Mouse (Mus musculus) bone marrow, adult 2 months (tissue): Measurements from ENCODE around the gene Chd9. TPM values are rescaled to one million over a fixed set of nuclear protein-coding genes. Genes with fewer than 3 reads are reported as not detected.
"Not testable (repeated sequence)": the region's sequence is repeated elsewhere in the genome, so short reads cannot be mapped to it uniquely, and the experiment has no call there.

ENCODE experiments used
- H3K27ac ChIP-seq: fragments of 200-500 bp; 2 replicates; pipeline ENCODE4 v1.5.1; 2012; ENCODE audit warnings: low read depth, mild to moderate bottlenecking, control low read depth, inconsistent platforms, low read length; ENCODE audit not compliant: control insufficient read depth, poor library complexity, insufficient read depth
- H3K4me1 ChIP-seq: fragments of 200-500 bp; 2 replicates; pipeline ENCODE4 v1.6.1; 2011; ENCODE audit warnings: low read length; ENCODE audit not compliant: control insufficient read depth, insufficient read depth
- H3K4me3 ChIP-seq: fragments of 200-500 bp; replicated peaks from 2 replicates; pipeline ENCODE3; 2011; ENCODE audit warnings: mild to moderate bottlenecking, low read depth, low read length, control low read depth; ENCODE audit not compliant: control insufficient read depth
- CTCF ChIP-seq: fragments of 200-500 bp; IDR thresholded peaks from 2 replicates; pipeline ENCODE4 v1.5.1; 2011; ENCODE audit warnings: low read length, control low read depth; ENCODE audit not compliant: control insufficient read depth, insufficient read depth
- POLR2A ChIP-seq: fragments of 200-500 bp; IDR thresholded peaks from 2 replicates; pipeline ENCODE4 v1.6.1; 2011; ENCODE audit warnings: low read depth, mild to moderate bottlenecking, control low read depth, low read length, borderline replicate concordance; ENCODE audit not compliant: control insufficient read depth
- WGBS: fragments of 180-500 bp; shearing (Covaris S2); methylation state at CpG from one replicate; pipeline ENCODE4 v1.1.7; 2018; 5-methylcytosine and 5-hydroxymethylcytosine counted together
- polyA plus RNA-seq: library from polyadenylated mRNA; stranded (reverse); fragments of >200 nt; gene quantifications from 2 replicates; pipeline ENCODE4 v1.2.4, GENCODE M21; 2011; ENCODE audit warnings: low replicate concordance; ENCODE audit not compliant: missing spikeins, insufficient read depth, insufficient read length

The Chd9 gene
- polyA plus RNA-seq, 1 experiment: 60.6 TPM

- TF ChIP-seq POLR2A (no peak), CTCF (no peak)
- 74% methylated on average over 1 of the region's 1 CpGs for WGBS
- Histone ChIP-seq H3K4me1 (no peaks in the 10 kb centered on the region), H3K27ac (no peak overlapping the region), H3K4me3 (no peak overlapping the region)
Measured at GRCm38 (mm10) chr8:90928412-90928811, 100.3 kb downstream of the Chd9 start.

DNA sequence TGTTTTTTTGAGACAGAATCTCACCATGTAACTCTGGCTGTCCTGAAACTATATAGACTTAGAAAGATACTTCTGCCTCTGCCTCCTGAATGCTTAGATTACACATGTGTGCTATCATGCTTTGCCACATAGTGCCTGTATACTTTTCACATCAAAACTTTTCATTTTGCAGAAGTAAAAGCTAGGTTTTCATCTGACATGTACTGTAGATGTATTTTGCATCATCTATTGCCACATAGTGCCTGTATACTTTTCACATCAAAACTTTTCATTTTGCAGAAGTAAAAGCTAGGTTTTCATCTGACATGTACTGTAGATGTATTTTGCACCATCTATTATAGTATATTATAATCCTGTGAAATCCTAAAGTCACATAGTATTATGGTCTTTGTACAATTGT lies 102.0 kb downstream of the Chd9 start:
- not testable (repeated sequence) for H3K4me3 ChIP-seq, H3K4me1 ChIP-seq, H3K27ac ChIP-seq

DNA sequence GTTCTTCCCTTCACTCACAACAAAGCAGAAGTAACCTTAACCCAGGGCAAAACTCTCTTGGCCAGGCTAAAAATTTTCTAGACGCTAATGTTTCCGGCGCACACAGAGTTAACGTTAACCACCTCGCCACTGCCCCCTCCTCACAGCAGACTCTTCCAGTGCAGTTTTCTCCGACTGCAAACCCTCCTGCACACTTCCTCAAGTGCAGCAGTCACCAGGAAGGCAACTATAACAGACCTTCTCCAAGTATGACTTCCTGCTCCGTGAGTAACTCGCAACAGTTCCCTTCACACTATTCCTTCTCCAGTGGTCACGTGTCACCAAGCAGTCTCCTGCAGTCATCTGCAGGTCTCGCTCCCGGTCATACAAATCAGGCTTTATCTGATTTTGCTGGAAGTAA lies 104.8 kb downstream of the Chd9 start:
- WGBS: 15% methylated on average over 11 of the region's 11 CpGs
- no peak overlapping the region for H3K27ac ChIP-seq
- TF ChIP-seq POLR2A: no peak
- TF ChIP-seq CTCF: no peak
- no peak overlapping the region for H3K4me3 ChIP-seq
- no peaks in the 10 kb centered on the region for H3K4me1 ChIP-seq

GRCm38 (mm10) chr8:90934786-90935185 lies 106.6 kb downstream of the Chd9 start:
- Histone ChIP-seq H3K4me1 (no peaks in the 10 kb centered on the region; the same call in 1 of the 2 replicates), H3K27ac (no peak overlapping the region), H3K4me3 (no peak overlapping the region)
- 83% methylated on average over 1 of the region's 1 CpGs for WGBS
- TF ChIP-seq CTCF: no peak
- no peak for TF ChIP-seq POLR2A

GRCm38 (mm10) chr8:90936840-90937239 lies 108.7 kb downstream of the Chd9 start:
- no peak for TF ChIP-seq CTCF
- TF ChIP-seq POLR2A: no peak
- Histone ChIP-seq H3K4me1 (peaks cover 2% of the 10 kb centered on the region), H3K27ac (no peak overlapping the region), H3K4me3 (no peak overlapping the region)
- 45% methylated on average over 1 of the region's 1 CpGs for WGBS

- H3K4me1 ChIP-seq: peaks cover 2% of the 10 kb centered on the region
- TF ChIP-seq POLR2A: no peak
- no peak for TF ChIP-seq CTCF
- H3K27ac ChIP-seq: no peak overlapping the region
- H3K4me3 ChIP-seq: no peak overlapping the region
- 62% methylated on average over 4 of the region's 4 CpGs for WGBS
Measured at GRCm38 (mm10) chr8:90938352-90938930, 110.3 kb downstream of the Chd9 start.

GRCm38 (mm10) chr8:90939867-90940266 lies 111.7 kb downstream of the Chd9 start:
- TF ChIP-seq POLR2A: no peak
- no peak for TF ChIP-seq CTCF
- peaks cover 2% of the 10 kb centered on the region for H3K4me1 ChIP-seq
- H3K27ac ChIP-seq: no peak overlapping the region
- H3K4me3 ChIP-seq: no peak overlapping the region
- WGBS: 47% methylated on average over 1 of the region's 1 CpGs

DNA sequence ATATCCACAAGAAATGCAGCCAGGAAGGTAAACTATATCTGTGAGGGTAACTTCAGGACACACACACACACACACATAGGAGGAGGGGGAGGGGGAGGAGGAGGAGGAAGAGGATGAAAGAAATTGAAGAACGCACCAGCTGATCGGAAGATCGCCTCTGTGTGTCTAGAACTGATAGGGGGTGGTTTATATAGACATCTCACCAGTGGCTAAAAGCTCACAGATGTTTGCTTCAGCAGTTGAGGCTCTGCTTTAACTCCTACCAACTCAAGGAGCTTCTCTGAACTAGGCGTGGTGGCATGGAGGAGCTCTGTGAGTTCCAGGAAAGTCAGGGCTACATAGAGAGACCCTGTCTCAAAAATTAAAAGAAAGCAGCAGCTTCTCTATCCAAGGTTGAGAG lies 115.6 kb downstream of the Chd9 start:
- 66% methylated on average over 4 of the region's 4 CpGs for WGBS
- Histone ChIP-seq H3K27ac (no peak overlapping the region), H3K4me3 (no peak overlapping the region), H3K4me1 (peaks cover 2% of the 10 kb centered on the region)
- TF ChIP-seq CTCF (no peak), POLR2A (no peak)
